Mouse (Mus musculus) monocyte, adult 59 days (primary cell): ENCODE data around the gene Gm28360. TPM values are rescaled to one million over a fixed set of nuclear protein-coding genes. Genes with fewer than 3 reads are reported as not detected.

ENCODE experiments used
- total RNA-seq, 2 experiments: library from RNA; stranded (reverse); gene quantifications; one replicate each; pipeline ENCODE4 v1.2.4; 2023

Gm28360 gene
- not detected for total RNA-seq

DNA sequence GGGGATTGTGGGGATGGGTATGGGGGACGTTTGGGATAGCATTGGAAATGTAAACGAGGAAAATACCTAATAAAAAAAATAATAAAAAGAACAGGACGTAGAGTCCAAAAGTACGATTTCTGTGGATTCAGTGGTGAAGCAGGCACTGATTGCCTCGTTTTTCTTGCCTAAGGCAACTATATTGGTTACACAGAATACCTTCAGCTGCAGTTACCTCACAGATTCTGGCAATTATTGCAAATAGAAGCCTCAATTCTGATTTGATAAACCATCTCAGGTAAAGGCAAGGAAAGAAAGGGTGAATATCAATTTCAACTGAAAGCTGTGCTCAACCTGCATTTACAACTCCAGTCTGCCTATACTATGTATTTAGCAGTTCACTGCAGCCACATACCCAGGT, at the start of gene Gm28360:
TSS of gene Gm28360 (plus strand) at position 301 of the 400 bp plus-strand sequence.

DNA sequence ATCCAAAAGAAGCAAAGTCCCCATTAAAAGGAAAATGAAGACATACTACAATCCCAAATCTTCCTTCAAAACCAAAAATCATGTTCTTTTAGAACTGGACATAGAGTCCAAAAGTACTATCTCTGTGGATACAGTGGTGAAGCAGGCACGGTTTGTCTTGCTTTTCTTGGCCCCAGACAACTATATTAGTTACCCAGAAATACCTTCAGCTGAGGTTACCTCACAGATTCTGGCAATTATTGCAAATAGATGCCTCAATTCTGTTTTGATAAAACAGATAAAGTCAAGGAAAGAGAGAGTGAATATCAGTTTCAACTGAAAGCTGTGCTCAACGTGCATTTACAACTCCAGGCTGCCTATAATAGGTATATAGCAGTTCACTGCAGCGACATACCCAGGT, 49.0 kb upstream of the Gm28360 start, which contains the start of gene B020011L13Rik:
TSS of gene B020011L13Rik (plus strand) at position 301 of the 400 bp plus-strand sequence.

Other genes starting within 250 kb of the Gm28360 start
- not detected for gene Gm28363, start 132.9 kb upstream of the Gm28360 start, total RNA-seq
- not detected for gene B020011L13Rik, start 48.9 kb upstream of the Gm28360 start, total RNA-seq
- gene Gm28168, start 97.9 kb downstream of the Gm28360 start, total RNA-seq: not detected
- gene Gm7145, start 135.9 kb downstream of the Gm28360 start, total RNA-seq: not detected